Comparison of ENCODE assay signal across 12 mouse cellular contexts in genomic region chr10:93944241-93944640, GRCm38 (mm10). TPM values are rescaled to one million over a fixed set of nuclear protein-coding genes. Genes with fewer than 3 reads are reported as not detected.
DNase-seq lines count a peak whose midpoint lies in the region; TF ChIP-seq lines count a peak whose summit lies in the region.
"Had no signal": no experiment of that assay in that cellular context is flagged by ENCODE, and none has a peak within 500 bp of the region (broad histone marks: within the 10 kb centered on the region; RNA-seq: fewer than 3 reads in every experiment).

No protein-coding gene starts in this region.

- no peak overlapping the region for H3K27ac ChIP-seq in kidney, adult 2 months (ENCODE audit: insufficient read depth, low read depth, low read length)
- H3K27ac ChIP-seq: heart, embryonic 13.5 days; left cerebral cortex, adult 2 months; liver, embryonic 12.5 days had no signal

- H3K4me1 ChIP-seq in kidney, adult 2 months (ENCODE audit: control insufficient read depth, insufficient read depth, low read length) = peaks cover 5% of the 10 kb centered on the region; the same call in 1 of the 2 replicates

- H3K79me2 ChIP-seq in C2C12 (ENCODE audit: control insufficient read depth, insufficient read depth) = no peaks in the 10 kb centered on the region

- H3K27me3 ChIP-seq in kidney, adult 2 months (replicated peaks; ENCODE audit: control insufficient read depth, insufficient read depth, low read length) = no peaks in the 10 kb centered on the region
- H3K27me3 ChIP-seq in C2C12 (ENCODE audit: control insufficient read depth, insufficient read depth, insufficient read length) = no peaks in the 10 kb centered on the region
- H3K27me3 ChIP-seq: heart, embryonic 13.5 days had no signal

- peak; percentile 6 for DNase-seq in kidney, adult 2 months
- DNase-seq in kidney, adult 18-20 months = no peak
- DNase-seq in adipocyte (ENCODE audit: low spot score) = peak; percentile 40
- DNase-seq in gastrocnemius, postnatal 10 days = peak; percentile 42
- no peak for DNase-seq in layer of hippocampus, postnatal 36 days
- DNase-seq in right cerebral cortex, postnatal 4 days = no peak
- DNase-seq in left cerebral cortex, postnatal 25 days (ENCODE audit: low spot score in 2 of 2) = no peak
- DNase-seq: cerebellum, adult 11-12 months had no signal

- H3K4me3 ChIP-seq in kidney, adult 2 months (ENCODE audit: insufficient read depth, low read depth, low read length) = no peak overlapping the region
- H3K4me3 ChIP-seq in C2C12 (ENCODE audit: insufficient read depth, poor library complexity, severe bottlenecking) = no peak overlapping the region
- H3K4me3 ChIP-seq: heart, embryonic 13.5 days; left cerebral cortex, adult 2 months; liver, embryonic 12.5 days had no signal

- no peaks in the 10 kb centered on the region for H3K36me3 ChIP-seq in kidney, adult 2 months (ENCODE audit: control insufficient read depth, insufficient read depth, low read length)
- no peaks in the 10 kb centered on the region for H3K36me3 ChIP-seq in C2C12 (ENCODE audit: control insufficient read depth, insufficient read depth)
- H3K36me3 ChIP-seq: heart, embryonic 13.5 days; liver, embryonic 12.5 days had no signal

- no peaks in the 10 kb centered on the region for H3K79me3 ChIP-seq in C2C12 (ENCODE audit: low read depth)

- no peak for TF ChIP-seq POLR2A in kidney, adult 2 months (IDR thresholded peaks at IDR 0.05; ENCODE audit: low read depth, low read length)

- intact Hi-C loops in left cerebral cortex, postnatal 25 days (cut with DNase I) = no loop called here

- H3ac ChIP-seq in C2C12 (ENCODE audit: control insufficient read depth, insufficient read length, low read depth) = no peak overlapping the region

- TF ChIP-seq CTCF in kidney, adult 2 months (conservative IDR thresholded peaks at IDR 0.05; ENCODE audit: insufficient read depth, insufficient read length, low read depth, low read length) = no peak
- no peak for TF ChIP-seq CTCF in C2C12 (IDR thresholded peaks at IDR 0.05; ENCODE audit: control insufficient read depth, insufficient read depth, insufficient read length)

- WGBS in kidney, adult 2 months = 40% methylated on average over 5 of the region's 5 CpGs

TF ChIP-seq in C2C12, 6 proteins besides CTCF, POLR2A, EP300 and RAD21:
- peak; percentile 68 for TF ChIP-seq MYOD1 (IDR thresholded peaks at IDR 0.05; ENCODE audit: control insufficient read depth, insufficient read length, low read depth)
- no peak for TF ChIP-seq CEBPB (IDR thresholded peaks at IDR 0.05; ENCODE audit: low read depth)
- TF ChIP-seq FOSL1 (IDR thresholded peaks at IDR 0.05; ENCODE audit: insufficient read depth, low read length, poor library complexity, severe bottlenecking) = peak; percentile 74
- TF ChIP-seq MAX (IDR thresholded peaks at IDR 0.05) = peak; percentile 42

RNA-seq across cellular contexts. Expression of gene Metap2, which starts 47.3 kb away (rescaled TPM):
- polyA plus RNA-seq in kidney, adult 2 months (2012; rRNA removed) = 35.9 and 47.3 TPM in 2 replicates
- 205 TPM for polyA plus RNA-seq in C2C12 (2012; fragmentation: generic; extraction: Trizol)
- 100 to 1,000 TPM; 200 to 203 TPM for total RNA-seq in gastrocnemius, postnatal 10 days (2021)
- total RNA-seq in layer of hippocampus, postnatal 36 days (2021) = 100 to 1,000 TPM; 120 to 127 TPM
- total RNA-seq in left cerebral cortex, postnatal 25 days (2021) = 100 to 1,000 TPM; 112 to 125 TPM

Comparison
In these comparisons a context has a peak if more than half of its experiments do, and no peak if none do; other contexts are left out.
1. DNase-seq: peak in kidney, adult 2 months (single experiment), adipocyte (single experiment) and gastrocnemius, postnatal 10 days (single experiment); none in kidney, adult 18-20 months (single experiment), layer of hippocampus, postnatal 36 days (0 of 2), right cerebral cortex, postnatal 4 days (single experiment) and left cerebral cortex, postnatal 25 days (0 of 2).